Mouse (Mus musculus): ENCODE measurements around the gene Olfr109. TPM values are rescaled to one million over a fixed set of nuclear protein-coding genes. Genes with fewer than 3 reads are reported as not detected.

The Olfr109 gene
- total RNA-seq (2023) = not detected

DNA sequence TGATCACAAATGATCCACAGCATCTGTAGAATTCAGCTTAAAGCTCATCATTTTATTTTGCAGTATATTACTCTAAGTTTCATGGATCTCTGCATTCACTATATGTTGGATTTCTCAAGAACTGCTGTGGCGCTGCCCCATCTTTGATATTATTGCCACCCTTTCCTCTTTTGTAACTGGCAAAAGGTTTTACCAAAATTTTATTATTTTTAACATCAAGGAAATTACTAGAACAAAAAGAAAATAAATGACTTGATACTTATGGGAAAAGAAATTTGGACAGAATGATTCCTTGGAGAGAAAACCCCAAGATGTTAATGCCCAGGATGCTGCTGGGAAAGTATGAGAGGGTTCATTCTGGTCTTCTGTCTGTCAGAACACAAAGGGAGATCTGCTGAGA lies at the start of gene Olfr109:
TSS of gene Olfr109 (plus strand) at position 301 of the 400 bp plus-strand sequence.

DNA sequence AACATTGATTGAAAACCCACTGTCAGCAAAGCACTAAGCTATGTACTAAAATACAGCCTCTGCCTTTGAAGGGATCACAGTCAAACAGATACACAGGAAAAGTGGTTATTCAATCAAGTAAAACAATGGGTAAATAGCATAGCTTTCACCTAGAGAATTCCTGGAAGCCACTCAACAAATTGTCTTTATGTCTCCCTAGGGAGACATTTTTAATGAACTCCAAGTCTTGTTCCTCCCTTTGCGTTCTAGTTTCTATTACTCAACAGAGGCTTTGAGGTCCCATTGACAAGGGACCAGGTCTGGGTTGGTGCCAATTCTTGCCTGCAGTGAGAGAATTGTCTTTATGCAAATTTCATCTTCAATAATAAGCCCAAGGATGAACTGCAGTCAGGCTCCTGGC lies 13.5 kb upstream of the Olfr109 start, which contains the start of gene Olfr108:
TSS of gene Olfr108 (plus strand) at position 301 of the 400 bp plus-strand sequence.

DNA sequence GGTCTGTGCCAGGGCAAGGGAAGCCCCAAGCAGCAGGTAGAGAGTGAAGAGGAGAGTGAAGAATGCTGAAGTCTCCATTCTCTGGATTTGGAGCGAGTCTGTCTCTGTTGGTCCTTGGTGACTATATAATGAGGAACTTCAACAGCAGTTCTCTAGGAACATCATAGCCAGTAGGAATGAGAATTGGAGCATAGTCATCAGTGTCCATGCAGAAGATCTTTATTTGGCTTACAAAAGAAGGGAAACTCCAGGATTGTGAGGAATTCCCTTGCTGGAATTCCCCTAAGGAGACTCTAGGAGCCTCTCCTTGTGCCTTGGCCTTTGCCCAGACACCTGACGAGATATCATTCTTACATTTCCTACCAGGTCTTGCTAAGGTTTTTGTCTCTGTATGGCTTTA lies 24.7 kb downstream of the Olfr109 start, which contains the start of gene H2-M2:
TSS of gene H2-M2 (minus strand) at position 101 of the 400 bp plus-strand sequence.

DNA sequence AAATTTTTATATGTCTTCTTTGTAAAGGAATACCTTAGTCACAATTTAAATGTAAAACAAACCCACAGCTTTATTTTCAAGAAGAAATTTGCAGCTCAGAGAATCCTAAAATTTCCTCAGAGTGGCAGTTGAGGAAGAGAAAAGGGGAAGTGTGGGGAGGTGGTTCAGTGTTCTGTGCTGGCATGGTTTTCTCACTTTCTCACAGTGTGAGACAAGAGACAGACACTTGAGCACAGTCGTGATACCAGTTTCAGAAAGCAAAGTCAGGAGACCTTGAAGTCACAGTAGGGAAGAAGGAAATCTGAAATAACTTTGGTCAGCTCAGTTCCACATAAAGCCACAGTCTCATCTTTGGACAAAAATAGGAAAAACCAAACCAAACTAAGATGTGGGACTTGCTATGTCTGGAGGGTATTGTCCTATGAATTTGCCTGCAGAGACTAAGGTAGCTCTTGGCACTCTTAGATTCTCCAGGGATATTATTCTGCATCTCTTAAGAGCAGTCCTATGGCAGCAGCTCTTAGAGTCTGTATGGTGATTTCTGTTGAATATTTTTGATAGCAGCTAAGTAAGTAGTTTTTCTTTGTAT lies 33.3 kb downstream of the Olfr109 start, which contains the start of gene Olfr110:
TSS of gene Olfr110 (plus strand) at position 539 of the 589 bp plus-strand sequence.

DNA sequence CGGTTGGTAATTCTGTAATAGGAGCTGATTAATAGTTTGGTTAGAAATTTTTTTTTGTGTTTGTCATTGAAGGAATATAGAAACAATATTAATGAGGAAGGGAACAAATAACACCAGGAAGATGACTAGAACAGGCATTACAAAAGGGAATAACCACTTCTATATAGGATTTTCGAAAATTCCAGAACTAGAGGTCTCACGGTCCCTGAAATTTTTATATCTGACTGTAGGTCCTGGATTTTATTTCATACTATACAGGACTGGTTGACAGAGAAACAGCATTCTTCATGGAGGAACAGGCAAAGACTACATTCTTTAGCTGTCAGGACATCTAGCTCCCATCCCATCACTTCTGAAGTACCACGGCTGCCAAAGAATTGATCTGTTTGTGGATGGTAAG lies 49.0 kb downstream of the Olfr109 start, which contains the start of gene Olfr111:
TSS of gene Olfr111 (plus strand) at position 301 of the 400 bp plus-strand sequence.

Other genes with a start within 250 kb of the Olfr109 start
- not detected for gene Olfr95, start 245.8 kb upstream of the Olfr109 start, total RNA-seq (2023)
- not detected for gene Olfr96, start 238.8 kb upstream of the Olfr109 start, total RNA-seq (2023)
- gene Olfr97, start 221.6 kb upstream of the Olfr109 start, total RNA-seq (2023) = not detected
- gene Olfr98, start 195.2 kb upstream of the Olfr109 start, total RNA-seq (2023) = not detected
- gene H2-M3, start 188.7 kb upstream of the Olfr109 start, total RNA-seq (2023) = 38.8 TPM
- not detected for gene Olfr99, start 175.5 kb upstream of the Olfr109 start, total RNA-seq (2023)
- not detected for gene Olfr101, start 154.6 kb upstream of the Olfr109 start, total RNA-seq (2023)
- gene Olfr102, start 141.9 kb upstream of the Olfr109 start, total RNA-seq (2023) = not detected
- not detected for gene Olfr103, start 119.2 kb upstream of the Olfr109 start, total RNA-seq (2023)
- gene Olfr104-ps, start 99.3 kb upstream of the Olfr109 start, total RNA-seq (2023) = not detected
- gene Olfr105-ps, start 79.9 kb upstream of the Olfr109 start, total RNA-seq (2023) = not detected
- gene Olfr106-ps, start 68.5 kb upstream of the Olfr109 start, total RNA-seq (2023) = not detected
- gene Olfr107, start 59.7 kb upstream of the Olfr109 start, total RNA-seq (2023) = not detected
- gene Olfr108, start 13.4 kb upstream of the Olfr109 start, total RNA-seq (2023) = not detected
- gene H2-M2, start 24.6 kb downstream of the Olfr109 start, total RNA-seq (2023) = not detected
- gene Olfr110, start 33.6 kb downstream of the Olfr109 start, total RNA-seq (2023) = not detected
- gene Olfr111, start 49.1 kb downstream of the Olfr109 start, total RNA-seq (2023) = not detected
- gene Olfr112, start 110.5 kb downstream of the Olfr109 start, total RNA-seq (2023) = not detected
- not detected for gene Olfr113, start 118.7 kb downstream of the Olfr109 start, total RNA-seq (2023)
- gene Olfr114, start 133.8 kb downstream of the Olfr109 start, total RNA-seq (2023) = not detected
- not detected for gene Olfr115, start 168.2 kb downstream of the Olfr109 start, total RNA-seq (2023)
- not detected for gene Olfr116, start 168.3 kb downstream of the Olfr109 start, total RNA-seq (2023)
- gene Olfr117, start 204.9 kb downstream of the Olfr109 start, total RNA-seq (2023) = not detected
- not detected for gene Olfr118, start 208.1 kb downstream of the Olfr109 start, total RNA-seq (2023)
- not detected for gene Olfr119, start 237.6 kb downstream of the Olfr109 start, total RNA-seq (2023)